Mouse (Mus musculus) liver, embryonic 14.5 days (tissue): ENCODE results near the gene Agbl1. TPM values are rescaled to one million over a fixed set of nuclear protein-coding genes. Genes with fewer than 3 reads are reported as not detected.

Experiments
- ATAC-seq: fragments of 200-750 bp; cut with Nextera tagmentation; 2 replicates; pipeline ENCODE4 v1.8.0; 2017; ENCODE audit warnings: moderate number of reproducible peaks, mild to moderate bottlenecking, moderate library complexity; ENCODE audit not compliant: insufficient read depth
- DNase-seq, 3 experiments: peaks; one replicate each; pipeline ENCODE4 v3.0.0-alpha.2; 2012 to 2013; ENCODE audit warnings: low read depth in 3 of 3, low spot score in 3 of 3
- H3K27ac ChIP-seq: fragments of 300-500 bp; sonication (generic); 2 replicates; pipeline ENCODE4 v1.5.1; 2014; ENCODE audit warnings: moderate library complexity, mild to moderate bottlenecking, control low read depth, inconsistent platforms
- H3K27me3 ChIP-seq: fragments of 300-500 bp; sonication (generic); 2 replicates; pipeline ENCODE4 v1.6.1; 2014; ENCODE audit warnings: mild to moderate bottlenecking, low read length, moderate library complexity; ENCODE audit not compliant: control insufficient read depth, insufficient read depth
- H3K36me3 ChIP-seq: fragments of 300-500 bp; sonication (generic); replicated peaks from 2 replicates; pipeline ENCODE4 v1.6.1; 2014; ENCODE audit warnings: low read depth; ENCODE audit not compliant: control insufficient read depth, insufficient read depth
- H3K4me1 ChIP-seq, 2 experiments: fragments of 200-500 bp in 1 of 2; fragments of 300-500 bp in 1 of 2; sonication (generic) in 1 of 2; replicated peaks; 2 replicates each; pipeline ENCODE4 v1.6.1; 2012 to 2014; ENCODE audit warnings: antibody characterized with exemption in 1 of 2, inconsistent platforms in 1 of 2, low read length in 1 of 2; ENCODE audit not compliant: control insufficient read depth in 2 of 2, insufficient read depth in 2 of 2
- H3K4me2 ChIP-seq: fragments of 300-500 bp; sonication (generic); 2 replicates; pipeline ENCODE4 v1.6.1; 2014; ENCODE audit warnings: low read depth, mild to moderate bottlenecking, control low read depth, moderate library complexity
- H3K4me3 ChIP-seq, 2 experiments: fragments of 200-500 bp in 1 of 2; fragments of 300-500 bp in 1 of 2; sonication (generic) in 1 of 2; 2 replicates each; pipeline ENCODE4 v1.5.1; 2012 to 2014; ENCODE audit warnings: low read depth in 2 of 2, low read length in 2 of 2, mild to moderate bottlenecking in 2 of 2, control low read depth in 1 of 2, inconsistent platforms in 1 of 2, moderate library complexity in 1 of 2; ENCODE audit not compliant: insufficient read depth in 1 of 2
- H3K9ac ChIP-seq: fragments of 300-500 bp; sonication (generic); replicated peaks from 2 replicates; pipeline ENCODE4 v1.6.1; 2014; ENCODE audit warnings: mild to moderate bottlenecking, control low read depth, moderate library complexity
- H3K9me3 ChIP-seq: fragments of 300-500 bp; sonication (generic); 2 replicates; pipeline ENCODE4 v1.6.1; 2016; ENCODE audit warnings: low read length, mixed read lengths; ENCODE audit not compliant: control insufficient read depth
- CTCF ChIP-seq: IDR thresholded peaks from 2 replicates; pipeline ENCODE4 v1.5.1; 2016; ENCODE audit warnings: antibody characterized with exemption, low read depth, control low read depth
- EP300 ChIP-seq: IDR thresholded peaks from 2 replicates; pipeline ENCODE4 v1.6.1; 2016; ENCODE audit warnings: antibody characterized with exemption, low read depth
- WGBS: fragments of 180-500 bp; shearing (Covaris S2); extraction: QIAGEN DNeasy Blood & Tissue Kit; methylation state at CpG from one replicate; pipeline ENCODE4 v1.1.7; 2014; ENCODE audit not compliant: insufficient replicate concordance; 5-methylcytosine and 5-hydroxymethylcytosine counted together
- polyA plus RNA-seq, 2 experiments: library from polyadenylated mRNA; depleted of rRNA in 1 of 2; stranded (reverse) in 1 of 2; unstranded in 1 of 2; fragments of >200 nt; fragmentation: Nextera tagmentation in 1 of 2; extraction: Ambion mirVana in 1 of 2; gene quantifications; 2 replicates each; pipeline versions ENCODE4 v1.2.1 to v1.2.3; 2012 to 2014

Gene Agbl1
- polyA plus RNA-seq, 2 experiments, result not detected

- Histone ChIP-seq H3K4me1 (no peaks in the 10 kb centered on the region), H3K9ac (no peak overlapping the region), H3K36me3 (no peaks in the 10 kb centered on the region), H3K9me3 (no peaks in the 10 kb centered on the region), H3K4me2 (no peak overlapping the region), H3K27me3 (no peaks in the 10 kb centered on the region), H3K27ac (no peak overlapping the region), H3K4me3 (no peak overlapping the region)
- DNase-seq (no peak), ATAC-seq (no peak)
- no peak for TF ChIP-seq EP300
- TF ChIP-seq CTCF, result no peak
Measured at GRCm38 (mm10) chr7:77138707-77139106, 909.0 kb downstream of the Agbl1 start.

GRCm38 (mm10) chr7:77147527-77147926 lies 917.8 kb downstream of the Agbl1 start:
- H3K9me3 ChIP-seq, result no peaks in the 10 kb centered on the region
- TF ChIP-seq CTCF (no peak), EP300 (no peak)
- ATAC-seq, result no peak
- no peak overlapping the region for H3K27ac ChIP-seq
- no peak for DNase-seq
- no peak overlapping the region for H3K4me3 ChIP-seq
- no peak overlapping the region for H3K4me2 ChIP-seq
- H3K4me1 ChIP-seq, result no peaks in the 10 kb centered on the region
- 48% methylated on average over 3 of the region's 3 CpGs for WGBS
- no peaks in the 10 kb centered on the region for H3K27me3 ChIP-seq
- no peaks in the 10 kb centered on the region for H3K36me3 ChIP-seq
- no peak overlapping the region for H3K9ac ChIP-seq

GRCm38 (mm10) chr7:77148820-77149219 lies 919.1 kb downstream of the Agbl1 start:
- no peak overlapping the region for H3K9ac ChIP-seq
- H3K4me3 ChIP-seq, result no peak overlapping the region
- no peaks in the 10 kb centered on the region for H3K9me3 ChIP-seq
- no peaks in the 10 kb centered on the region for H3K36me3 ChIP-seq
- WGBS, result 38% methylated on average over 4 of the region's 4 CpGs
- H3K4me2 ChIP-seq, result no peak overlapping the region
- no peaks in the 10 kb centered on the region for H3K4me1 ChIP-seq
- TF ChIP-seq CTCF (no peak), EP300 (no peak)
- H3K27ac ChIP-seq, result no peak overlapping the region
- H3K27me3 ChIP-seq, result no peaks in the 10 kb centered on the region
- ATAC-seq, result no peak
- DNase-seq, result no peak

- no peaks in the 10 kb centered on the region for H3K9me3 ChIP-seq
- no peaks in the 10 kb centered on the region for H3K27me3 ChIP-seq
- no peak overlapping the region for H3K4me3 ChIP-seq
- H3K9ac ChIP-seq, result no peak overlapping the region
- no peaks in the 10 kb centered on the region for H3K36me3 ChIP-seq
- ATAC-seq (no peak), DNase-seq (no peak)
- H3K4me2 ChIP-seq, result no peak overlapping the region
- 54% methylated on average over 2 of the region's 2 CpGs for WGBS
- no peaks in the 10 kb centered on the region for H3K4me1 ChIP-seq
- H3K27ac ChIP-seq, result no peak overlapping the region
- TF ChIP-seq CTCF (no peak), EP300 (no peak)
Measured at GRCm38 (mm10) chr7:77149846-77150245, 920.2 kb downstream of the Agbl1 start.

GRCm38 (mm10) chr7:77152393-77152792 lies 922.7 kb downstream of the Agbl1 start:
- H3K4me3 ChIP-seq, result no peak overlapping the region
- TF ChIP-seq CTCF (no peak), EP300 (no peak)
- no peak overlapping the region for H3K9ac ChIP-seq
- H3K27ac ChIP-seq, result no peak overlapping the region
- no peak overlapping the region for H3K4me2 ChIP-seq
- H3K4me1 ChIP-seq, result no peaks in the 10 kb centered on the region
- no peaks in the 10 kb centered on the region for H3K27me3 ChIP-seq
- WGBS, result 41% methylated on average over 3 of the region's 3 CpGs
- H3K9me3 ChIP-seq, result no peaks in the 10 kb centered on the region
- no peaks in the 10 kb centered on the region for H3K36me3 ChIP-seq
- DNase-seq, result no peak
- ATAC-seq, result no peak

DNA sequence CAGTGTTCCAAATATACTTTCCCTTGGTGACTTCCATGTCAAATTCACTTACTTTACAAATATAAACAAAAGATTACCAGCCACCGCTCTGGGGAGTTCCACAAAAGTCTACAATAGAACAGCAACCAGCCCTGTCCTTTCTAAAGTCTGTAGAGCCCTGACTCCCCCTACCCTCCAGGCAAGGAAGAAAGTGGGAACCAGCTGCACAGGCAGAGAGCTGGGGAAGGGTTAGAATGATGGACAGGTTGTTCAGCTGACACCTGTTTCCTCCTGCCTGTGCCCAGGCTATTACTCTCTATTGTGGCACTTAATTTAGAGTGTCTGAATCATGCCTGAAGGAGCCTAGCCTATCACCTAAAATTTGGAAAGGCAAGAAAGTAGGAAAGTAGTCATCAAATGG lies 923.2 kb downstream of the Agbl1 start:
- Histone ChIP-seq H3K36me3 (no peaks in the 10 kb centered on the region), H3K9me3 (no peaks in the 10 kb centered on the region), H3K4me1 (no peaks in the 10 kb centered on the region), H3K4me3 (no peak overlapping the region), H3K27me3 (no peaks in the 10 kb centered on the region), H3K9ac (no peak overlapping the region), H3K27ac (no peak overlapping the region), H3K4me2 (no peak overlapping the region)
- no peak for DNase-seq
- 60% methylated on average over 1 of the region's 1 CpGs for WGBS
- TF ChIP-seq EP300, result no peak
- no peak for TF ChIP-seq CTCF
- ATAC-seq, result no peak
